Mouse (Mus musculus): Measurements from ENCODE around the gene Traf3ip1.

Traf3ip1 gene

GRCm38 (mm10) chr1:91494457-91495140 is at the start of gene Traf3ip1:
Traf3ip1 (plus strand) TSS chr1:91494647.
- DNase-seq (ENCODE audit: low read depth, low spot score) = peak; percentile 86

- no peak for DNase-seq (ENCODE audit: low read depth, low spot score)
Observed at GRCm38 (mm10) chr1:91444841-91445830, 49.3 kb upstream of the Traf3ip1 start.

GRCm38 (mm10) chr1:91446060-91446459 is 48.4 kb upstream of the Traf3ip1 start:
- no peak for DNase-seq (ENCODE audit: low read depth, low spot score)

- no peak for DNase-seq (ENCODE audit: low read depth, low spot score)
Observed at GRCm38 (mm10) chr1:91446511-91446910, 47.9 kb upstream of the Traf3ip1 start.

- no peak for DNase-seq (ENCODE audit: low read depth, low spot score)
Observed at GRCm38 (mm10) chr1:91448688-91449087, 45.8 kb upstream of the Traf3ip1 start.

- DNase-seq (ENCODE audit: low read depth, low spot score) = no peak
Observed at GRCm38 (mm10) chr1:91450851-91451250, 43.6 kb upstream of the Traf3ip1 start.

- DNase-seq (ENCODE audit: low read depth, low spot score) = no peak
Observed at GRCm38 (mm10) chr1:91451547-91452084, 42.8 kb upstream of the Traf3ip1 start.

GRCm38 (mm10) chr1:91453932-91454331 is 40.5 kb upstream of the Traf3ip1 start:
- no peak for DNase-seq (ENCODE audit: low read depth, low spot score)

- DNase-seq (ENCODE audit: low read depth, low spot score) = no peak
Observed at GRCm38 (mm10) chr1:91454366-91454765, 40.1 kb upstream of the Traf3ip1 start.

- no peak for DNase-seq (ENCODE audit: low read depth, low spot score)
Observed at GRCm38 (mm10) chr1:91454927-91455326, 39.5 kb upstream of the Traf3ip1 start.

GRCm38 (mm10) chr1:91455661-91456161 is 38.7 kb upstream of the Traf3ip1 start:
- no peak for DNase-seq (ENCODE audit: low read depth, low spot score)

- DNase-seq (ENCODE audit: low read depth, low spot score) = no peak
Observed at GRCm38 (mm10) chr1:91456301-91456801, 38.1 kb upstream of the Traf3ip1 start.

GRCm38 (mm10) chr1:91457116-91457515 is 37.3 kb upstream of the Traf3ip1 start:
- DNase-seq (ENCODE audit: low read depth, low spot score) = no peak

GRCm38 (mm10) chr1:91457698-91458097 is 36.7 kb upstream of the Traf3ip1 start:
- DNase-seq (ENCODE audit: low read depth, low spot score) = no peak

GRCm38 (mm10) chr1:91458223-91458861 is 36.1 kb upstream of the Traf3ip1 start:
- DNase-seq (ENCODE audit: low read depth, low spot score) = no peak

GRCm38 (mm10) chr1:91459059-91459809 is 35.2 kb upstream of the Traf3ip1 start, which contains the start of gene Per2:
Per2 (minus strand) TSS chr1:91459324.
- peak; percentile 99 for DNase-seq (ENCODE audit: low read depth, low spot score)

- no peak for DNase-seq (ENCODE audit: low read depth, low spot score)
Observed at GRCm38 (mm10) chr1:91460069-91460468, 34.4 kb upstream of the Traf3ip1 start.

GRCm38 (mm10) chr1:91460564-91460963 is 33.9 kb upstream of the Traf3ip1 start:
- DNase-seq (ENCODE audit: low read depth, low spot score) = no peak

GRCm38 (mm10) chr1:91463336-91463995 is 31.0 kb upstream of the Traf3ip1 start:
- DNase-seq (ENCODE audit: low read depth, low spot score) = no peak

- no peak for DNase-seq (ENCODE audit: low read depth, low spot score)
Observed at GRCm38 (mm10) chr1:91464436-91464835, 30.0 kb upstream of the Traf3ip1 start.
